Mouse (Mus musculus) kidney, postnatal 0 days (tissue): ENCODE measurements at regions not wholly inside any gene's neighbourhood (a gene's known extent, or its start where the extent isn't known, plus 50 kb on each side); places are given as distances from the start of the nearest gene placed in this dataset.
A peak's percentile ranks its signal among the peaks of the same experiment; 100 is the strongest.

Experiments used
- ATAC-seq: fragments of 200-750 bp; cut with Nextera tagmentation; replicated peaks from 2 replicates; pipeline ENCODE4 v1.8.0; 2017; ENCODE audit warnings: low read depth, moderate number of reproducible peaks, moderate TSS enrichment, moderate library complexity; ENCODE audit not compliant: low FRiP score
- DNase-seq: peaks from one replicate; pipeline ENCODE4 v3.0.0-alpha.2; 2016; ENCODE audit warnings: low spot score
- H3K27ac ChIP-seq: fragments of 300-500 bp; sonication (generic); 2 replicates; pipeline ENCODE4 v1.5.1; 2014; ENCODE audit warnings: mild to moderate bottlenecking
- H3K27me3 ChIP-seq: fragments of 300-500 bp; sonication (generic); 2 replicates; pipeline ENCODE4 v1.6.1; 2014; ENCODE audit warnings: low read length, mixed read lengths; ENCODE audit not compliant: insufficient read depth
- H3K36me3 ChIP-seq: fragments of 300-500 bp; sonication (generic); 2 replicates; pipeline ENCODE4 v1.6.1; 2014; ENCODE audit warnings: low read length, mixed read lengths; ENCODE audit not compliant: insufficient read depth
- H3K4me1 ChIP-seq: fragments of 300-500 bp; sonication (generic); replicated peaks from 2 replicates; pipeline ENCODE4 v1.6.1; 2014; ENCODE audit warnings: antibody characterized with exemption, low read length, mixed read lengths; ENCODE audit not compliant: insufficient read depth
- H3K4me2 ChIP-seq: fragments of 300-500 bp; sonication (generic); 2 replicates; pipeline ENCODE4 v1.6.1; 2014; ENCODE audit warnings: mild to moderate bottlenecking, low read length, moderate library complexity, mixed read lengths
- H3K4me3 ChIP-seq: fragments of 300-500 bp; sonication (generic); replicated peaks from 2 replicates; pipeline ENCODE4 v1.5.1; 2014; ENCODE audit warnings: low read depth, low read length
- H3K9ac ChIP-seq: fragments of 300-500 bp; sonication (generic); 2 replicates; pipeline ENCODE4 v1.6.1; 2014; ENCODE audit warnings: low read depth, low read length
- H3K9me3 ChIP-seq: fragments of 300-500 bp; sonication (generic); replicated peaks from 2 replicates; pipeline ENCODE4 v1.6.1; 2016; ENCODE audit warnings: low read length, inconsistent platforms, mixed read lengths
- CTCF ChIP-seq: IDR thresholded peaks from 2 replicates; pipeline ENCODE4 v1.5.1; 2016; ENCODE audit warnings: antibody characterized with exemption, low read depth, mild to moderate bottlenecking, moderate library complexity
- WGBS: fragments of 180-500 bp; shearing (Covaris S2); extraction: QIAGEN DNeasy Blood & Tissue Kit; methylation state at CpG from one replicate; pipeline ENCODE4 v1.1.7; 2014; 5-methylcytosine and 5-hydroxymethylcytosine counted together

DNA sequence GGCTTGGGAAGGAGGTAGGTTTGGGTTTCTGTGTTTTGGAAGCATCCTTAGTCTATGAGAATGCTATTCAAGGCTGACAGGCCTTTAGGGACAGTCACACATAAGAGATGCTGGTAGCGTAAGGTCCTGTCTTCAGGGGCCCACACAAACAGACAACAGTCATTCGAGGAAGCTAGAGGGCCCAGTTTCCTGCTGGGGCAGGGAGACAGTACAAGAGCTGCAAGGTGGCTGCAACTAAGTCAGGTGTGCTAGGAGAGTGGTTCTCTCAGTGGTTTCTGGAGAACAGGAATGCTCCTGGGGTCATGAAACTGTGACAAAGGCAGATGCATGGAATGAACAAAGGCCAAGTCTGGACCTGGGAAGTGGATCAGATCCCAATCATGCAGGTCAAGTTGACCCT, 161.1 kb downstream of the Cd24a start:
- TF ChIP-seq CTCF, result no peak
- no peaks in the 10 kb centered on the region for H3K27me3 ChIP-seq
- H3K4me1 ChIP-seq, result 0 out of 2 replicates have a peak, but pooled peaks cover 4% of the 10 kb centered on the region
- DNase-seq (no peak), ATAC-seq (no peak)
- H3K36me3 ChIP-seq, result no peaks in the 10 kb centered on the region
- no peak overlapping the region for H3K4me2 ChIP-seq
- no peak overlapping the region for H3K4me3 ChIP-seq
- no peak overlapping the region for H3K27ac ChIP-seq
- H3K9ac ChIP-seq, result no peak overlapping the region
- H3K9me3 ChIP-seq, result no peaks in the 10 kb centered on the region
- 83% methylated on average over 2 of the region's 2 CpGs for WGBS

DNA sequence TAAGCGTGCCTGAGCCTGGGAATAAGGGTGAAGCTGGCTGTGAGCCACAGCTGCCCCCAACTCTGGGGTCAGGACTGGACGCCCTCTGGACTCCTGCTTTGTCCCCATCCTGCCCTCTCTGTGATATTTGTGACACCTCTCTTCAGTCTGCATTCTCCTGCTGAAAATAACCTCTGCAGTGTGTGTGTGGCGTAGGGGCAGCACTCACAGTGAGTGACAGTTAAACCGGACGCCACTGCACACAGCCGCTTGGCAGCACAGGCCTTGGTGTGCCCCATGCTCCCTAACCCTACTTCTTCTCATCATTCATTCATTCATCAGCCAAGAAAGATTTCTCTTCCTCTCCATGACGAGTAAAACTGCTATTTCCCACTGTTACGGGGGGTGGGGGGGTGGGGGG, 161.6 kb downstream of the Cd24a start:
- Histone ChIP-seq H3K27me3 (no peaks in the 10 kb centered on the region), H3K4me1 (0 out of 2 replicates have a peak, but pooled peaks cover 4% of the 10 kb centered on the region), H3K4me2 (no peak overlapping the region), H3K36me3 (no peaks in the 10 kb centered on the region), H3K9ac (no peak overlapping the region), H3K9me3 (no peaks in the 10 kb centered on the region), H3K27ac (no peak overlapping the region), H3K4me3 (no peak overlapping the region)
- TF ChIP-seq CTCF, result no peak
- ATAC-seq (no peak), DNase-seq (no peak)
- 65% methylated on average over 8 of the region's 8 CpGs for WGBS

DNA sequence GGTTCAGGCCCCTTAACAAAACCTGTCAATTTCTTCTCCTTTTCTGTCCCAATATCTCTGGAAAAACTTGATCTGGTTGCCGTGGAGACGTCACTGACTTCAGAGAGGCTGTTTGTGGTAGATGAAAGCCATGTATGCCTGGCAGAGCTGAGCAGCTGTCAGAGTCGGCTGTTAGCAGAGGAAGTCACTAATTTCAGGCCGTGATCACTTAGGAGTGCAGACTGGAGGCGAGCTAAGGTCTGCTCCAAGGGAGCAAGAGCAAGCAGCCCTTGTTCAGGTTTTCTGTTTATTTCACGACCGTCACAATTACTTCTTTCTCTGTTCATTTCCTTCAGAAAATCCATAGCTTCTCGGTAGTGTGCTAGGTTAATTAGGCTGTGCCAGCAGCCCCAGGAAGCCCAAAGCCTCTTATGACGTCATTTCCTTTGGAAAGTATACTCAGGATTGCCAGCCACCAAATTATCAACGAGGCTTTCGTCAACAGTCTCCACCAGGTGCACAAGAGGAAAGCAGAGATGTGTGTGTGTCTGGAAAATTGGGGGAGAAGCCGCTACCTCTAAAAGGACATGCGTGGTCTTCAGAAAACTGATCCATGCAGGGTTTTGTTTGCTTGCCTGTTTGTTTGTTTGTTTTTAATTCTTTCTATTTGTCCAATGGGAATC, 161.2 kb downstream of the Qrsl1 start:
- H3K27me3 ChIP-seq, result no peaks in the 10 kb centered on the region
- H3K4me3 ChIP-seq, result no peak overlapping the region
- H3K36me3 ChIP-seq, result no peaks in the 10 kb centered on the region
- H3K9ac ChIP-seq, result no peak overlapping the region
- no peak overlapping the region; the same call in 1 of the 2 replicates for H3K27ac ChIP-seq
- no peak for ATAC-seq
- WGBS, result 44% methylated on average over 13 of the region's 13 CpGs
- no peak for DNase-seq
- no peak overlapping the region for H3K4me2 ChIP-seq
- 0 out of 2 replicates have a peak, but pooled peaks cover 4% of the 10 kb centered on the region for H3K4me1 ChIP-seq
- no peak for TF ChIP-seq CTCF
- H3K9me3 ChIP-seq, result no peaks in the 10 kb centered on the region

DNA sequence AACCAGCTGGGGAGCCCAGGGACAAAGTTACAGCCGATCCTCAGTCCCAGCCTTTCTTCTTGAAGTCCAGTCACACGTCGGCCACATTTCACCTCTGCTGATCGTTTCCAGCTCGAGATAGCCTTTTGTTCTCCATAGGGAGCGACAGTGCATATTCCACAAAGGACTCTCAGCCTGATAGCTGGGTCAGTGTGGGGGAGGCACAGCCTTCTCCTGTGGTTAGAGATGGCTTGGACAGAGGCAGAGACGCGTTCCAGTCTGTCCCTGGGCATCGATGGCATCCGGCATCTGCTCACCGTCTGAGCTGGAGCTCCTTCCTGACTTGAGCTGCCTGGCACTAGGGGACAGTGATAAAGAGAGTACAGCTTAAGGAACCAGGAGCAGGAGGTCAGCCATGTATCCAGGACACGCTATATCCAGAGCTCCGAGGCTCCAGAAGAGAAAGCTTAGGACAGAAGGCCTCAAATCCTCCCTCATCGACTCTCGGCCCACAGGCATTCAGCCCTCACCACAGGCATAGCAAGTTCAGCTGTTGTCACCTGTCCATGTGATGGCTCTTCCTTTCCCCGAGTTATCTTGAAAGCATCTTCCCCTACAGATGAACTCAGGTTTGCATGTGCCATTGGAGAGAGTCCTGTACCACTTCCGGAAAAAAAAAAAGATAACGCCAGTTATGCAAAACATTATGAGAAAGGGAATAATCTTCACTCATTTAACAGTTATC, 160.0 kb downstream of the Qrsl1 start:
- H3K27me3 ChIP-seq, result no peaks in the 10 kb centered on the region
- no peak overlapping the region for H3K27ac ChIP-seq
- WGBS, result 63% methylated on average over 18 of the region's 18 CpGs
- no peak for DNase-seq
- H3K4me3 ChIP-seq, result no peak overlapping the region
- no peaks in the 10 kb centered on the region for H3K36me3 ChIP-seq
- no peaks in the 10 kb centered on the region for H3K9me3 ChIP-seq
- TF ChIP-seq CTCF, result no peak
- H3K4me1 ChIP-seq, result 0 out of 2 replicates have a peak, but pooled peaks cover 4% of the 10 kb centered on the region
- H3K9ac ChIP-seq, result no peak overlapping the region
- no peak overlapping the region for H3K4me2 ChIP-seq
- no peak for ATAC-seq

DNA sequence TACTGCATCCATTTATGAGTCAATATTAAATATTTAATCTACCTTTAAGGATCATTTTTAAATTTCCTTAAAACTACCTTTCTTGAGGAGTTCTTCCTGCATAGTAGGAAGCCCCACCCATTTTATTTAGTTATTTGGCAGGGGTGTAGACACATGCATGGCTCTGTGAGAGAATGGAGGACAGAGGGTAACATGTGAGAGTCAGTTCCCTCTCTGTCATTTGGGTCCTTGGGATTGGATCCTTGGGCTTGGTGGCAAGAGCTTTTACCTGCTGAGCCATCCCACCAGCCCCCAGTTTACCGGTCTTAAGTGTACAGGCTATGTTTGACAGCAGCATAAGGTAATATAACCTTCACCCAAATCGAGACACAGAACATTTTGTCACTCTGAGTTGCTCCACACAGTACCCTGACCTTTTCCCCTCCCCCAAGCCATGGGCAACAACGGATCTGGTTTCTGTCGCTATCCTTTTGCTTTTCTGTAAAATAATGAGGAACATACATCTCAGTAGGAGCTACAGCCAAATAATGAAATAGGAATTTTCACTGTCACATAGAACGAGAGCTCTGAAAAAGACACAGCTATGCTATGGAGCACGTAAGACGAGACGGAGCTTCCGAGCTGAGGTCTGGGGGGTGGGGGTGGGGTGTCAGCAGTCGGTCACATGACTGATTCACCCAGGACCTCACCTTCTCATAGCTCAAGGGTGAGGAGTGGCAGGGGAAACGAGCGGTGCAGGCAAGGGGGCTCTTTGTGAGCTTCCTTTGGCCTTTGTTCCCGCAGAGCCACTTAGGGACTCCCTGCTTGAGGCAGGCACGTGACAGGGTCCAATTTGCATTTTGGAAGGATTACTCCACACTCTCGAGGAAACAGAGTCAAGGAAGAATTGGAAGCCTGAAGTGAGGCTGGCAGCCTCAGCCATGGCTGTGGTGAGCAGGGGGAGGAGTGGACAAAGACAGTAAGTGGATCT, 159.2 kb downstream of the Qrsl1 start:
- Histone ChIP-seq H3K9me3 (no peaks in the 10 kb centered on the region), H3K4me3 (no peak overlapping the region), H3K4me1 (0 out of 2 replicates have a peak, but pooled peaks cover 4% of the 10 kb centered on the region), H3K36me3 (no peaks in the 10 kb centered on the region), H3K4me2 (peak overlapping the region; percentile 32; the same call in 1 of the 2 replicates), H3K9ac (no peak overlapping the region), H3K27me3 (no peaks in the 10 kb centered on the region), H3K27ac (no peak overlapping the region)
- ATAC-seq (no peak), DNase-seq (no peak)
- no peak for TF ChIP-seq CTCF
- 16% methylated on average over 15 of the region's 15 CpGs for WGBS
